Mouse (Mus musculus) retina, postnatal 7 days (tissue): ENCODE measurements around the gene Lhfpl3.
A peak's percentile ranks its signal among the peaks of the same experiment; 100 is the strongest.
"Not testable (repeated sequence)": the region's sequence is repeated elsewhere in the genome, so short reads cannot be mapped to it uniquely, and the experiment has no call there.

Experiments used
- DNase-seq: peaks from one replicate; pipeline ENCODE4 v3.0.0-alpha.2; 2012; ENCODE audit warnings: low read depth, low spot score

Lhfpl3 gene

GRCm38 (mm10) chr5:22745885-22746532, at the start of gene Lhfpl3:
Lhfpl3 (plus strand) TSS chr5:22746059.
- DNase-seq, result peak; percentile 27

DNA sequence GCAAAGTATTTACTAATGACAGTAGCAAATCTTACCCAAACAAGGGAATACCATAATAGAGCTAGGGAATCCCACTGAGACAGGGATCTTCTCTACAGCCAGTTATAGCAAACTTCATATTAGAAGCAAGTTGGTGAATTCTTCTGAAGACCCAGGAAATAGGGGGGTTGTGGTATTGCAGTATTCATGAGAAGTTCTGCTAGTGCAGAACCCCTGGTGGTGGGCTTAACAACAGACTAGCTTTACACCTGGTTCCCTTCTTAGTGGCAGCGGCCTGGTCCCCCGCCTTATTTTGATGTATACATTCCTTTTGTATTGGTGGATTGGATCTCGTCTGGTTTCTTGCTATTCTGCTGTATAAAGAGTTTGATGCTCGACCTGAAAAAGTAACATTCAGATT, 39.6 kb upstream of the Lhfpl3 start:
- not testable (repeated sequence) for DNase-seq

DNA sequence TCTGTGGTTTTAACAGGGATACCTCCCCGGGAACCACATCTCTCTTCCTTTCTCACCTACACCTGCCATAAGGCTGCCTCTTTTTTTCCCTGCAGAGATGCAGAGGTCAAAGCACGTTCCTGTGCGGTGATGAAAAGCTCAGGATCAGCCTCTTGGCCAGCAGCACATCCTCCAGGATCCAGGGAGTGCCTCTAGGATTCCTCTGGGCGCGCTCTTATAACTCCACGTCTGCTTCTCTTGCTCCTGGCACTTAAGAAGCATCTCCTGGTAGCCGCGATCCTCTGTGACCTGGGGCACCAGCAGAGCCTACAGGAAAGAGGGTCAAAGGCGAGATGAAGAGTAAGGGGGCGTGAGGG, 352 bp upstream of the Lhfpl3 start:
- no peak for DNase-seq

- peak; percentile 28 for DNase-seq
Observed at GRCm38 (mm10) chr5:22746533-22747021, 718 bp downstream of the Lhfpl3 start.

GRCm38 (mm10) chr5:22747305-22747704, 1.4 kb downstream of the Lhfpl3 start:
- DNase-seq, result no peak

DNA sequence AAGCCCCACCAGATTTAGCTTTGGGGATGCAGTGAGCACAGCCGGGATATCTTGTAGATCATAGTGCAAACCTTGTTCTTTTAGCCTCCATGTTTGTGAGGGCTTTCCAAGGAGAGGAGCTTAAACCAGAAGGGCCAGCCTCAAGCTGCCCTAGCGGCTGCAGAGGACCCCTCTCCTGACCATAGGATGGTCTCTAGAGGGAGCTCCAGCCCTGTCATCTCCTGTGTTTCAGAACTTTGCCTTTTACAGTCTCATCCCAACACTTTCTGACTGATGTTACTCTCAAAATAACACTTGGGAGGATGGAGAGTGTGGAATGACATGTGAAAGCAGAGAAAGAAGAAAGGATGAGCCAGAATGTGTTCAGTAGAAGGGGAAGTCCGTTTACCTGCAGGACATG, 11.4 kb downstream of the Lhfpl3 start:
- DNase-seq, result no peak

GRCm38 (mm10) chr5:22770726-22771125, 24.9 kb downstream of the Lhfpl3 start:
- DNase-seq, result no peak

DNA sequence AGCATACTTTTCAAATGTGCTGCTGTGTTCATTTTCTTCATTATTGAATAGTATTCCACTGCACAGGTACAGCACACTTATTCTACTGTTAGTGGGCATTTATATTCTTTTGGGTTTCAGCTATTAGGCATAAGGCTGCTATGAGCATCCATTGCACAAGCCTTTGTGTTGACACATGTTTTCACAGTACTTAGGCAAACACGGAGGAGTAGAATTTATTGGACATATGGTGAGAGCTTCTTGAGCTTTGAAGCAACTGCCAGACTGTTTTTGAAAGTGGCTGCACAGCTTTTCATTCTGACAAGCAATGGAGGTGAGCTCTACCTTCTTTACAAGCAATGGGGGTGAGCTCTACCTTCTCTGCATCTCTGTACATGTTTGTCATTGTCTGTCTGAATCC, 49.5 kb downstream of the Lhfpl3 start:
- no peak for DNase-seq

DNA sequence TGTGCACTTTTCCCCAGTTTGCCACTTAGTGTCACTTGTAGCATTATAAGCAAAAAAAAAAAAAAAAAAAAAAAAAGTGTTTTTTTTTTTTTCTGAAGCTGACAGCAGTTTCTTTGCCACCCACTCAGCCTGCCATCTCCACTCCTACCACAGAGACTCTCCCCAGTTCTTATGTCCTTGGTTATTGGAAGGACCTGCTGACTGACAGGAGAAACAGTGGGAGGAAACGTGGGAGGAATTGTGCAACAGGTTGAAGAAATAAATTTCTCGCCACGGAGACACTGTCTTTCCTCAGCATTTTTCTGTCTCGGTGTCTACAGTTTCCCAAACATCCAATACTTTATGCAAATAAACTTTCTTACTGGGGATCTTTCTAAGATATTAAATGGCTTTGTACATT, 67.6 kb downstream of the Lhfpl3 start:
- no peak for DNase-seq

DNA sequence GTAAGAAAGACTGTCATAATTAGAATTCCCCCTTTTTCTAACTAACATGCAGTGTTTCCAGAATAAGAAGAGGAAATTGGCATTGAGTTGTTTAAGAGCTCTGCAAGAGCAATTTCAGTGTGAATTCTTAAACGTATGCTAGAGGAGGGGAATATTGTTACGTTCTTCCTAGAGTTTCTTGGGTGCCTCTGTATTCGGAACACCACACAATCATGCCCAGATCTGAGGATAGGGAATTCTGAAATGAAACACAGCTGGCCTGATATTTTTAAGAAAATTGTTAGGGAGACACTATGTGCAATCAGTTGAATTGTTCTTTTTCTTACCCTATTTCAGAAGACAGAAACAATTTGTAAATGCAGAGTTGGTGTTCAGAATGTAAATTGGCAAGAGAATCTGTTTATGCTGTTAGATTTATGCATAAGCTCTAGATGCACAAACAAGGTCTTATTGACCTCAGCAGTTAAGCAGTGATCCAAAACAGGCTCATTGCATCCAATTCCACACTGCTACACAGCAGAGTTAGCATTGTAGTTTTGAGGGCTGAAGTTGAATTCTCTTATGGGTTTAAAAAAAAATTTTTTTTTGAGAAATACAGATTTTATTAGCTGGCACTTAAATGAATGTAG, 84.1 kb downstream of the Lhfpl3 start:
- DNase-seq, result no peak

DNA sequence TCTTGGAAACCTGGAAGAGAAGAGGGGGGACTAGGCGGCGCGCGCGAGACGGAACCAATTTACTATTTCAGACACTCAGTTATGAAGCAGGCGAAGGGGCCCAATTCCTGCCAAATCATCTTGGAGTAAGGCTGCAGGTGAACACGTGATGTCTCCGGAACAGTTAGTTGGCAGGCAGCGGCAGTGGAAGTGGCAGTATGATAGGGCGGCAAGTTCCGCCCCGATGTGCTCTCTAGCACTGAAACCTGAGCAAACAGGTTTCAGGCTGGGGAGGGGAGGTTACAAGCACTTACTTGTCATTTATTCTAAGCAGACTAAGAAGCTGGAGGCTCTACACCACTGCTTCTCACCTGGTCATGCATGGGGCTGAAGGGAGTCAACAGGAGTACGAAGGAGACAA, 105.7 kb downstream of the Lhfpl3 start:
- no peak for DNase-seq

GRCm38 (mm10) chr5:22853503-22853902, 107.6 kb downstream of the Lhfpl3 start:
- DNase-seq, result no peak

DNA sequence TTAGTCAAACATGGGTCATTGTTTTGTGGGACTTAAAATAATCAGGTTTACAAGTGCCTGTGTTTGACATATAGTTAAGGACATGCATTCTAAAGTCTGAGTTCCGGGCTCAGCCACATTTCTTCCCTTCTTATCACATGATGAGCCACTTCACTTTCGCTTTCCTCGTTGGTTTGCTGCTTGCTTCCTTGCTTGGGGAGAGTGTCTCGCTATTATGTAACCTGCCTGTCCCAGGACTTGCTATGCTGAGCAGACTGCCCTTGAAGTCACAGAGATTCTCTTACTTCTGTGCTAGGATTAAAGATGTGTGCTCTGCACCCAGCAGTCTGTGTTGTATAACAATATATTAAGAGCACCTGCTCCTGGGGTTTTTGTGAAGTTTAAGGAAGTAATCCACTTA, 110.6 kb downstream of the Lhfpl3 start:
- no peak for DNase-seq

- no peak for DNase-seq
Observed at GRCm38 (mm10) chr5:22861399-22861798, 115.5 kb downstream of the Lhfpl3 start.

DNA sequence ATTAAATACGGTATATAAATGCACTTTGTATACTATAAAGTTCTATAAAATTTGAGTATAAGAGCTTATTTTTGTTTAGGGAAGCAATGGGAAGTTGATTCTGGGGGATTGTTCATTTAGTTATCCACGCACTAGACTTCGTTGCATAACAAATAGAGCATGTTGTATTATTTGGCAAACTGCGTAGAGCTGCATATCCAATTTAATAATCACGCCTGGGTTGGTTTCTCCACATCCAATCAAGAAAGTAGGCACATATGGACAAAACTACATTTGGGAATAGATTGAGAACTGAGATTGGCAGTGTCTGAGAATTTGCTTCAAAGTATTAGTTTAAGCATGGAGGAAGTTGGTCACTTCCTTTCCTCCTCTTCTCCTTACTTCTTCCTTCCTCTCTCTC, 123.2 kb downstream of the Lhfpl3 start:
- no peak for DNase-seq

- DNase-seq, result no peak
Observed at GRCm38 (mm10) chr5:22872417-22872816, 126.6 kb downstream of the Lhfpl3 start.

GRCm38 (mm10) chr5:22888345-22888744, 142.5 kb downstream of the Lhfpl3 start:
- DNase-seq, result no peak

DNA sequence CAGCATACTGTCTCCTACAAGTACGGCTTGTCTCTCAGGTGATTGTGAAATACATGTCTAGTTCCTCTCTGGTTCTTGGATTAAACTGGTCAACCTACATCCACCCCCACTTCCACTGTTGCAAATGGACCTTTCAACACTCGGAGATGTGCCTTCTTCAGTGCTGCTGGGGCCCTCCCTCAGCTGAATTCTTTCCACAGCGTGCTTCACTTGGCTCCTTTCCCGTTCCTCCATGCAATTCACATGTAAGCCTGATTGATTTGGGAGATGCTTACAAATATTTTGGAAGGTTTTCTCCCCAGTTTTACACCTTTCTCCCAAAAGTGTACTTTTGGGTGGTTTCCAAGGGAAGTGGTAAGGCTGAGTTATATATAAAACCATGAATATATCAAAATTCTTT, 143.6 kb downstream of the Lhfpl3 start:
- DNase-seq, result no peak

DNA sequence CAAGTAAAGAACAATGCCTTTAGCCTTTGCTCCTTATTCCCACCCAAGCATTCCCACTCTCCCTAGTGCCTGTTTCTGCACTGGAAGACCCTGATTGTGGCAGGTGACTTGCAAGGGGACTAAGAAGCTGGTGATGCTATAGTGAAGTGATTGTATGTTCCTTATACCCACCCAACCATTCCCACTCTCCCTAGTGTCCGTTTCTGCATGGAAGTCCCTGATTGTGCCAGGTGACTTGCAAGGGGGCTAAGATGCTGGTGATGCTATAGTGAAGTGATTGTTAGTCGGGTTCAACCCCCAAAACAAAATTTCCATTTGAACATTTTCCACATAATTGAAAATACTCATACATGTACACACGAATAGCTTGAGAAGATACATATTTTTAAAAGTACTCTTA, 151.4 kb downstream of the Lhfpl3 start:
- DNase-seq, result no peak

- DNase-seq, result no peak
Observed at GRCm38 (mm10) chr5:22897656-22898289, 151.9 kb downstream of the Lhfpl3 start.

DNA sequence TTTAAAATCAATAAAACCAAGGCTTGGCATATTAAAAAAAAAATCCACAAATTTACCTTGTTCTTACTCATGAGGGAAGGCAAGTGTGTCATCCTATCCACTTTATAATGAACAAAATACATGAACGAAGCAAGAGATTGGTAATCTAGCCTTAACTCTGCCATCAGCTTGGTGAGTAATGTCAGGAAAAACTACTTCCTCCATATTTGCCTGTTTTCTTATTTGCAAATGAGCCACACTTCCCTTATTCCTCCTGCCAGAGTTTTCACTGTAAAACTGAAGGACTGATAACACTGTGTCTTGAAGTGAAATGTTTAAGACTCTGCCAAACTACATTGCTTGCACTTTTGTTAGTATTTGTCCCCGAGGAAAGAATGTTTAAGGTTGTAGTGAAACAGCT, 152.7 kb downstream of the Lhfpl3 start:
- DNase-seq, result no peak

DNA sequence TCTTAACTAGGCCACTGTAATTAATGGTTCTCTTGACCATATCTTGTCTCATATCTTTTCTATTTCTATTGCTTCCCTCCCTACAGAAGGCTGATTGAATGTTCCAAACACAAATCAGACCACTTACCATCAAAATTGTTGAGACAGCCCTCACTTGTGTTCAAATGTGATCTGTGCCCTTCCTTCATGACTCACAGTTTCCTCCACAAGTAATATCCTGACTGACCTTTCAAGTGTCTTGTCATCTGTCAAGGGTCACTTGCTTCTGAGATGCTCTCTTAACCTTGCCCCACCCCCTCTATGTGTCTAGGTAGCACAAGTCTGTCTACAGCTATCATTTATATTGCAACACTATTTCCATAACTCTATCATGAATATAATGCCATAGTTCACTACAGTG, 154.1 kb downstream of the Lhfpl3 start:
- DNase-seq, result no peak

GRCm38 (mm10) chr5:22917197-22917596, 171.3 kb downstream of the Lhfpl3 start:
- no peak for DNase-seq
